Mouse (Mus musculus): ENCODE data around the gene Dglucy.

DNA sequence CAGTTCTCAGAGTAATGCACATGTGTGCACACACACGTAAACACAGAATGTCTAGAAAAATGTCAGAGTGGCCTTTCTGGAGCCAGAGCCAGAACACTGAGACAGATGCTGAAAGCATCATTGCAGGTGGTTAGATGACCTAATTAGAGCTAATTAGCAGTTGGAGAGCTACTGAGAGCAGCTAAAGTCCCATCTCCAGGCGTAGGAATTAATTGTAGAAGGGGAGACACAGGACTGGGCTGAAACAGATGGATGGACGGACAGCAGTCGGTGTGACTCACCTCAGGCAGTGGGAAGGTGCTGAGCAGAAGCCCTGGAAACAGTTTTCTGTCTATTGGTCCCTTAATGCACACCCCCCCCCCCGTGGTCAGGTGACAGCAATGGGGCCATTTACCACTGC, 43.7 kb upstream of the Dglucy start:
- TF ChIP-seq TAL1 (conservative IDR thresholded peaks at IDR 0.05; ENCODE audit: low read depth, low read length) (no peak), CTCF (IDR thresholded peaks at IDR 0.05; ENCODE audit: low read depth, low read length) (no peak), GATA1 (IDR thresholded peaks at IDR 0.05; ENCODE audit: borderline replicate concordance, low read length) (no peak)
